Mouse (Mus musculus): Measurements from ENCODE around the gene Egln3.
A peak's percentile ranks its signal among the peaks of the same experiment; 100 is the strongest.

The Egln3 gene

GRCm38 (mm10) chr12:54163166-54163565 lies 40.5 kb downstream of the Egln3 start:
- no peak for DNase-seq (ENCODE audit: low read depth, low spot score)

- DNase-seq (ENCODE audit: low read depth, low spot score), result peak; percentile 71
Measured at GRCm38 (mm10) chr12:54162637-54163131, 41.0 kb downstream of the Egln3 start.

- DNase-seq (ENCODE audit: low read depth, low spot score), result peak; percentile 6
Measured at GRCm38 (mm10) chr12:54161468-54162202, 42.0 kb downstream of the Egln3 start.

- no peak for DNase-seq (ENCODE audit: low read depth, low spot score)
Measured at GRCm38 (mm10) chr12:54160279-54160678, 43.4 kb downstream of the Egln3 start.

- DNase-seq (ENCODE audit: low read depth, low spot score), result no peak
Measured at GRCm38 (mm10) chr12:54154771-54155170, 48.9 kb downstream of the Egln3 start.

- DNase-seq (ENCODE audit: low read depth, low spot score), result no peak
Measured at GRCm38 (mm10) chr12:54146943-54147556, 56.6 kb downstream of the Egln3 start.

Data from 3T3-L1 (cell line).